Mouse (Mus musculus) skeletal muscle tissue, postnatal 0 days (tissue): ENCODE results near the gene Pak2. TPM values are rescaled to one million over a fixed set of nuclear protein-coding genes. Genes with fewer than 3 reads are reported as not detected.

ENCODE experiments used
- microRNA-seq, 2 experiments: library from miRNA; unstranded; fragments of <30 nt; microRNA quantifications; one replicate each; pipeline ENCODE4; 2016
- polyA plus RNA-seq: library from polyadenylated mRNA; unstranded; fragments of >200 nt; fragmentation: Nextera tagmentation; extraction: Ambion mirVana; gene quantifications from 2 replicates; pipeline ENCODE4 v1.2.1, GENCODE M21; 2015

Gene Pak2
- polyA plus RNA-seq, result 15.9 and 16.9 TPM in 2 replicates

GRCm38 (mm10) chr16:32078991-32079511 is at the start of gene Pak2:
Gene Pak2 (minus strand): TSS chr16:32079342.

GRCm38 (mm10) chr16:32099638-32100150 is 20.6 kb upstream of the Pak2 start, which contains the start of the genes Pigx and Cep19:
Gene Pigx (minus strand): TSS chr16:32099740.
Gene Cep19 (plus strand): TSS chr16:32099800.

DNA sequence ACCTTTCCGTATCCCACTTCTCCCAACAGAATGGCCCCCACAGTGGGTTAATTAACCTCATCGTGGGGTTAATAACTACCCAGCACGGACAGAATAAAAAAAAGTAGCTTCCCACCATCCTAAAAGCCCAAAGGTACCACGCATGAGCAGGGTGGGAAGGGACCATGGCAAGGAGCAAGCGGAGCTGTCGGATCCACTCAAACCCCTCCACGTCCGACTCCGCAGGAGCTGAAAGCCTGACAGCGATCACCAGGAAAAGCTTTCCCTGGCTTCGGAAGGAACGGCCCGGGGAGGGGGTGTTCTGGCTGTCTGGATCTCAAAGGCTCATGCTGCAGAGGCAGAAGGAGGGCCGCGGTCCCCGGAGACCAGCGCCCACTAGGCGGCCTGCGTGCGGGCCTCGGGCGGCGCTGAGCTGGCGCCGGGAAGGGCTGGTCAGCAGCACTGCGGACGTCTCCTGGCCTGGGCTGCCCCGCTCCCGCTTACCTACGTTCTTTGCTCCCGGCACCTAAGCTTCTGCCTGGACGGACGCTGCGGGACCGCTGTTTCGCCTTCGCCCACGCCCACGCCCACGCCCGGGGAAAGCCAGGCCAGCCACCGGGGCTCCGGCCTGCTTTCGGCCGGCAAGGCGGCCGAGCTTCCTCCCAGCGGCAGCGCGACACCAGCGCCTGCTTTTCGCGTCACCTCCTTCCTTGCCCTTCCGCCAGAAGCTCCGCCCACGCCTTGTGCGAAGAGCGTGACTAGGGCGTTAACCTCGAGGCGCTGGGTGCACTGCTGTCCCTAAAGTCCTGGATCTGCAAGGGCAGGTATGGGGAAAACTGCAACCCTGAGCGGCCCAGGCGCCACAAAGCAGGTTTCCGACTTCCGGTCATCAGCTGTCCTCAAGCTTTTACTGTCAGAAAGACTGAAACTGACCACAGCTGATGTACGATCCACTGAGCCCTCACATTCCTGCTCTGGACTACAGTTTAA is 76.3 kb downstream of the Pak2 start, which contains the start of gene Senp5:
Gene Senp5 (minus strand): TSS at position 779 of the 969 bp plus-strand sequence.

Small RNA genes lying within 50 kb of the gene (microRNA-seq; reads per million reads assigned to microRNA genes)
- 0 reads per million in 2 experiments for gene Gm26269

Other genes starting within 250 kb of the Pak2 start
- 0.17 and 0.29 TPM in 2 replicates for gene Meltf, start 200.5 kb downstream of the Pak2 start, polyA plus RNA-seq
- gene Pigz, start 145.5 kb downstream of the Pak2 start, polyA plus RNA-seq, result 2.5 and 2.6 TPM in 2 replicates
- 110 and 119 TPM in 2 replicates for gene 0610012G03Rik, start 130.8 kb downstream of the Pak2 start, polyA plus RNA-seq
- 34.7 and 43.7 TPM in 2 replicates for gene Ncbp2, start 130.8 kb downstream of the Pak2 start, polyA plus RNA-seq
- 6.2 and 6.3 TPM in 2 replicates for gene Senp5, start 76.1 kb downstream of the Pak2 start, polyA plus RNA-seq
- 37.9 and 38.3 TPM in 2 replicates for gene Pigx, start 20.4 kb upstream of the Pak2 start, polyA plus RNA-seq
- 9.8 and 11.2 TPM in 2 replicates for gene Cep19, start 20.5 kb upstream of the Pak2 start, polyA plus RNA-seq
- 13.0 and 20.7 TPM in 2 replicates for gene Nrros, start 86.3 kb upstream of the Pak2 start, polyA plus RNA-seq
- not detected in 2 replicates for gene Bex6, start 100.5 kb upstream of the Pak2 start, polyA plus RNA-seq
- 4.6 and 5.6 TPM in 2 replicates for gene Fbxo45, start 167.8 kb upstream of the Pak2 start, polyA plus RNA-seq
- gene Wdr53, start 167.9 kb upstream of the Pak2 start, polyA plus RNA-seq, result 11.3 and 13.7 TPM in 2 replicates
- 3.0 and 3.2 TPM in 2 replicates for gene Smco1, start 192.1 kb upstream of the Pak2 start, polyA plus RNA-seq
- 9.3 and 12.2 TPM in 2 replicates for gene Rnf168, start 198.1 kb upstream of the Pak2 start, polyA plus RNA-seq